Mouse (Mus musculus): Measurements from ENCODE around the gene Tarbp1.

GRCm38 (mm10) chr8:126420834-126421233 is 54.0 kb downstream of the Tarbp1 start:
- TF ChIP-seq CTCF (conservative IDR thresholded peaks at IDR 0.05; ENCODE audit: low read length): no peak
- no peak for TF ChIP-seq NANOG (IDR thresholded peaks at IDR 0.05; ENCODE audit: borderline replicate concordance, low read length)

Measured in E14TG2a.4 (cell line).